Mouse (Mus musculus) thymus, adult 2 months (tissue): ENCODE measurements around the gene Ankar.

Source experiments
- CTCF ChIP-seq: fragments of 200-500 bp; IDR thresholded peaks from 2 replicates; pipeline ENCODE4 v1.5.1; 2012; ENCODE audit warnings: mild to moderate bottlenecking, control low read depth, low read length, moderate library complexity, borderline replicate concordance; ENCODE audit not compliant: control insufficient read depth, poor library complexity, insufficient read depth; ENCODE audit errors: extremely low read depth
- POLR2A ChIP-seq: fragments of 200-500 bp; IDR thresholded peaks from 2 replicates; pipeline ENCODE4 v1.6.1; 2012; ENCODE audit warnings: mild to moderate bottlenecking, low read length, control low read depth, moderate library complexity; ENCODE audit not compliant: control insufficient read depth, poor library complexity, insufficient read depth; ENCODE audit errors: extremely low read depth

GRCm38 (mm10) chr1:72744816-72745506 is 44.6 kb upstream of the Ankar start:
- TF ChIP-seq POLR2A, result no peak
- TF ChIP-seq CTCF, result no peak
